Mouse (Mus musculus): Measurements from ENCODE around the gene Rapgef3. TPM values are rescaled to one million over a fixed set of nuclear protein-coding genes. Genes with fewer than 3 reads are reported as not detected.

Rapgef3 gene
- polyA plus RNA-seq, 1 experiment = 6.6 TPM

DNA sequence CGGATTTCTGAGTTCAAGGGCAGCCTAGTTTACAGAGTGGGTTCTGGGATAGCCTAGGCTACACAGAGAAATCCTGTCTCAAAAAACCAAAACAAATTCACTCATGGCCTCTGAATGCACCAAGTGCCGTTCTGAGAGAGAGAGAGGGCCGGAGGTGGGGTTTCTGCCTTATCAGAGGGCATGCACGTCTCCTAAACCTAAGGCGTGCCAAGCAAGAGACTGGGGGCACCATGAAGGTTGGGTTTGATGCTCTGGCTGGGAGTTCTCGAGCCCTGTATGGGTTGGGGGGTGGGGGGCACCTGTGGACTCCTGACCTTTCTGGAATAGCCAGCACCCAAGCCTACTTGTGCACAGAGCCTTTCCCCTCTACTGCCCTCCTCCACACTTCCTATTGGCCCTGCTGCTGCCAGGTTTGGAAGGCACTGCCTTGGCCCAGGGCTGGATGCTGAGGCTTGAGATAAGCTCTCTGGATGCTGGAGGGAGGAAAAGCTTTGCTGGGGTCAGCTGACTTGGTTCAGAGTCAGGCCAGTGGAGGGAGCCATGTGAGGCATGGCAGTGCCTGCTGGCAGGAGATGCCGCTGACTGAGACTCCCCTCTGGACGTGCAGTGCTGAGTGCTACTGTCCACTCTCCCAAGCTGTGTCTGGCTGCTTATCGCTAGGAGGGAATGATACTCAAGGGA, 18.1 kb upstream of the Rapgef3 start:
- Histone ChIP-seq H3K4me3 (ENCODE audit: insufficient read depth, low read depth, low read length) (no peak overlapping the region), H3K4me1 (ENCODE audit: control insufficient read depth, insufficient read depth, insufficient read length, low read length) (peaks cover 44% of the 10 kb centered on the region), H3K27ac (replicated peaks; ENCODE audit: low read depth, low read length) (0 out of 2 replicates have a peak overlapping the region, but pooled peaks have one; percentile 4)

DNA sequence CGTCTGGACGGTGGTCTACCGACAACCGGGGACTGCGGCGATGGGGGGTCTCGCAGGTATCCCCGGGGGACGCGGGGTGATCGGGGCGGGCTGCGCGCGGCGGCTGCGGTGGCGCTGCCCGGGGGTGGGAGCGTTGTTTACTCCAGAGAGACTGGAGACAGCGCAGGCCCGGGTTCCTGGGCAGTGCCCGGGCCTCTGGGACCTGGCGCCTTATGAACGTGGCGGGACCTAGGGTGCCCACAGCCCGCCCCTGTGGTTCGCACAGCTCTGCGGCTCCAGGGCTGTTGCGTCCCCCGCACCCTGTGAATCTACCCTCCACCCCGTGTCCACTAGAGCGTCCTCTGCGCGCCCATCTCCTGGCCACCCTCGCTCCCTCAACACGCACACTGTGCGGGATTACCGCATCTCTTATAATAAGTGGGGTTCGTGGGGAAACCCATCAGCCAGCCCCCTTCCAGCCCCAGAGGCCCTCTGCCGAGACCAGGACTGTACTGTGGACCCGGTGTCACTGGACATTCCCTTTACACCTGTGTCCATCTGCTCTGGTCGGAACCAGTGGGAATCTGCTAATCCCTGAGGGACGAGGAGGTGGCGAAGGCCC, 16.9 kb upstream of the Rapgef3 start:
- H3K27ac ChIP-seq (replicated peaks; ENCODE audit: low read depth, low read length) = no peak overlapping the region; the same call in 1 of the 2 replicates
- H3K4me3 ChIP-seq (ENCODE audit: insufficient read depth, low read depth, low read length) = peak overlapping the region; percentile 78
- peaks cover 45% of the 10 kb centered on the region for H3K4me1 ChIP-seq (ENCODE audit: control insufficient read depth, insufficient read depth, insufficient read length, low read length)

DNA sequence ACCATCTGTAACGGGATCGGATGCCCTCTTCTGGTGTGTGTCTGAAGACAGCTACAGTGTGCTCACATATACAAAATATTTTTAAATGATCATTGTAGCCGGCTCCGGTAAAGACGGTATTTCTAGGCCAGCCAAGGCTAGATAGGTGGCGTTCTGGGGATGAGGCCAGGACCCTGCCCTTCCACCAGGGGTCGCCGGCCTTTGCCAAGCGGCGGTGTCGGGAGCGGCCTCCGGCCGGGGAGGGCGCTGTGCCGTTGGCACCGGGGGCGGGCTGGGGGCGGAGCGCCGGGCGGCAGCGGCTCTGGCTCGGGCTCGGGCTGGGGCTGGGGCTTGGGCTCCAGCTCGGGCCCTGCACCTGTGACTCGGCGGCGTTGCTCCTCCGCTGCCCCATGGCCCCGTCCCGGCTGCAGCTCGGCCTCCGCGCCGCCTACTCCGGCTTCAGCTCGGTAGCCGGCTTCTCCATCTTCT, 16.4 kb upstream of the Rapgef3 start:
- peak overlapping the region; percentile 78 for H3K4me3 ChIP-seq (ENCODE audit: insufficient read depth, low read depth, low read length)
- peaks cover 44% of the 10 kb centered on the region for H3K4me1 ChIP-seq (ENCODE audit: control insufficient read depth, insufficient read depth, insufficient read length, low read length)
- no peak overlapping the region; the same call in 1 of the 2 replicates for H3K27ac ChIP-seq (replicated peaks; ENCODE audit: low read depth, low read length)

DNA sequence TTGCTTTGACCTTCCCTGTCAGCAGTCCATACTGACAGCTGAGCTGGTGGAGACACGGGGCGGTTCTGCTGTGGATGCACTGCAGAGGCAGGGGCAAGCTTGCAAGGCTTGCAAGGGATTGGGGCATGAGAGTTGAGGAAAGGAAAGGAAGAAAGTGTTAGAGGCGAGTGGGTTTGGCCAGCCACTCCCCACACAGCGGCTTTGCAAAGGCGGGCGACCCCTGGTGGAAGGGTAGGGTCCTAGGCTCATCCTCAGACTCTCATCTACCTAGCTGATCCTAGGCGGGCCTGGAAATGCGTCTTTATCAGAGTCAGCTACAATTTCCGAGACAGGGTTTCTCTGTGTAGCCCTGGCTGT, 15.0 kb upstream of the Rapgef3 start:
- Histone ChIP-seq H3K27ac (replicated peaks; ENCODE audit: low read depth, low read length) (peak overlapping the region; percentile 69), H3K4me1 (ENCODE audit: control insufficient read depth, insufficient read depth, insufficient read length, low read length) (peaks cover 38% of the 10 kb centered on the region), H3K4me3 (ENCODE audit: insufficient read depth, low read depth, low read length) (peak overlapping the region; percentile 43)

DNA sequence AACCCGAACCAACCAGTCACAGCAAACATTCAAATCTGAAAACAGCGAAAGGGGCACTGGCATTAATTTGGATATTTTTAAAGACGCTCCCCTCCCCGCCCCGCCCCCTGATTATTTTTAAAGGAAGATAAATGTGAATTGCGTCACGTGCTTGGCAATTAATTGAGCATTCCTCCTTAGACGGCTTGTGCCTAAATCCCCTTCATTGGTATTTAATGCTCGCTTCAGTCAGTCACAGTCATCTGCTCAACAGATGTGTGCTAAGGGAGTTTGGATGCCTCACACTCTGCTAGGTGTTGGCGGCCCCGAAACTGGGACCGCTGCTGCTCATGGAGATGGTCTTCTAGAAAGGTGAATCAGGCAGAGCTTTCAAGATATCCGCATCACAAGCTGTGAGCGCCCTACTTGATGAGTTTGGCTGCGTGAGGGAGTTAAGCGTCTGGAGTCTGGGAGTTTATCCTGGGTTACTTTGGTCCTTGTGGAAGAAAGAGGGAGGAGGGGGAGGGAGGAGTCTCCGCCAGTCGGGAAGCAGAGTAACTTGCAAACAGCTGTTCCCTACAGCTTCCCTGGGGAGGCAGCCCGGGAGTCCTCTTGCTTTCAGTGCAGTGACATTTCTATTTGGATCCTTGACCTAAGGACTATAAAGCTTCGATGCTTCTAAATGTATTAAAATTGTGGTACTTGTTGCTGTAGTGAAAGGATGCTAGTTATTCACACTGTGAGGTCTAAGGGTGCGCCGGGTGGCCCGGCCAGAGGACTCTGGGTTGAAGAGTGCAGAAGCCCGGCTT, 14.4 kb upstream of the Rapgef3 start:
- Histone ChIP-seq H3K27ac (replicated peaks; ENCODE audit: low read depth, low read length) (peak overlapping the region; percentile 69), H3K4me1 (ENCODE audit: control insufficient read depth, insufficient read depth, insufficient read length, low read length) (peaks cover 36% of the 10 kb centered on the region), H3K4me3 (ENCODE audit: insufficient read depth, low read depth, low read length) (peak overlapping the region; percentile 43)

DNA sequence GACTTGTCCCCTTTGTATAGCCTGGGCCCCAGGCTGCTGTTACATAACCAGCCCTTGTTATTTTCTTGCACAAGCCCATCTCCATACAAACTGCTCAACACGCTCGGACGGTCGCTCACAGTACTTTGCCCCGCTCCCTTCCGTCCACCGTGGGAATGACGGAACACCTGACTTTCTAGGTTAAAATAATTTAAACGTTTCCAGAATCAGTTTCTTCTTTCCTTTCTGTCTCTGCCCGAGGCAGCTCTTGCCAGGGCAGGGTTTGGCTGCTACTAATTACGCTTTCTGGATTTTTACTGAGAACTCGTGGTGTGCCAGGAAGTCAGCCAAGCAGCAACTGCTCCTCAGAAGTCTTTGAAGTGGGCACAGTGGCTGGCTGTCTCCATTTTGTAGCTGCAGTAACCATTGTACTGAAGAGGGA, 12.8 kb upstream of the Rapgef3 start:
- Histone ChIP-seq H3K27ac (replicated peaks; ENCODE audit: low read depth, low read length) (peak overlapping the region; percentile 84), H3K4me3 (ENCODE audit: insufficient read depth, low read depth, low read length) (no peak overlapping the region), H3K4me1 (ENCODE audit: control insufficient read depth, insufficient read depth, insufficient read length, low read length) (peaks cover 25% of the 10 kb centered on the region)

DNA sequence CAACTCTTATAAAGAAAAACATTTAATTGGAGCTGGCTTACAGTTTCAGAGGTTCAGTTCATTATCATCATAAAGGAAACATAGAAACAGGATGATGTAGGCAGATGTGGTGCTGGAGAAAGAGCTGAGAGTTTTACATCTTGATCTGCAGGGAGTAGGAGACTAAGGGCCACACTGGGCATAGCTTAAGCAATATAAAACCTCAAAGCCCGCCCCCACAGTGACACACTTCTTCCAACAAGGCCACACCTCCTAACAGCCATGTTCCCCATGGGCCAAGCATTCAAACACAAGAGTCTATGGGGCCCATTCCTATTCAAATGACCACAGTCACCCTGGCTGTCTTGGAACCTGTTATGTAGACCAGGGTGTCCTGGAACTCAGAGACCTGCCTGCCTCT, 11.8 kb upstream of the Rapgef3 start:
- Histone ChIP-seq H3K4me3 (ENCODE audit: insufficient read depth, low read depth, low read length) (no peak overlapping the region), H3K4me1 (ENCODE audit: control insufficient read depth, insufficient read depth, insufficient read length, low read length) (peaks cover 22% of the 10 kb centered on the region), H3K27ac (replicated peaks; ENCODE audit: low read depth, low read length) (no peak overlapping the region)

DNA sequence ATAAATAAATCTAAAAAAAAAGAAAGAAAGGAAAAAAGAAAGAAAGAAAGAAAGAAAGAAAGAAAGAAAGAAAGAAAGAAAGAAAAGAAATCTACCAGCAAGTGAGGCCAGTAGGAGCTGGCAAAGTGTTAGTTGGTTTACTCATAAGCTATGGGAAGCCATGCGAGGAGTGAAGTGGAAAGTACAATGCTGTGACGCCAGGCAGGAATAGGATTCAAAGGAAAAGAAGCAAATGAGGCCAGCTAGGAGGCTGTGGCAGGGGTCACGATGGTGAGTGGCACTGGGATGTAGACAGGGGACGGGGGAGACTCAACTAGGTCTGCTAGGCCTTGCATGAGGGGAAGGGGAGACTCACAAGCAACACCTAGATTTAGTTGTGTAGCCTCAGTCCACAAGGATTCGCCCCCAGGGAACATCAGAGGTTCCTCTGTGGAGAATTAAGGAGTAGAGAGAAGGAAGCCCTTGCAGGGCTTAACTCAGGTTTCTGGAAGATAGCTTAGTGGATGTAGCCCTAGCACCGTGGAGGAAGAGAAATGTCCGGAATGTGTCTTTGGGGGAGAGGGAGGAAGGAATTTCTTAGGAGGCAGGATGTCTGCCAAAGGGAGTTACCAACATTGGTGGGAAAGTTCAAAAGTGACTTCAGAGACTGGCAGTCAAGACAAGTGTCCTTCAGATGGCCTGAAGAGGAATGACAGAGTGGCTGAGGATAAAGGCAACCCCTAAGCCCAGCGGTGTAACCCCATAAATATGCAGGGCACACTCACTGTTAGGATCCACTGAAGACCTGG, 10.7 kb upstream of the Rapgef3 start, which contains the start of gene Slc48a1:
Gene Slc48a1 (plus strand): TSS at position 210 of the 788 bp plus-strand sequence.
- Histone ChIP-seq H3K4me3 (ENCODE audit: insufficient read depth, low read depth, low read length) (no peak within 1 kb of the TSS), H3K4me1 (ENCODE audit: control insufficient read depth, insufficient read depth, insufficient read length, low read length) (peaks cover 28% of the 10 kb centered on the region), H3K27ac (replicated peaks; ENCODE audit: low read depth, low read length) (peak within 1 kb of the TSS; percentile 93)

DNA sequence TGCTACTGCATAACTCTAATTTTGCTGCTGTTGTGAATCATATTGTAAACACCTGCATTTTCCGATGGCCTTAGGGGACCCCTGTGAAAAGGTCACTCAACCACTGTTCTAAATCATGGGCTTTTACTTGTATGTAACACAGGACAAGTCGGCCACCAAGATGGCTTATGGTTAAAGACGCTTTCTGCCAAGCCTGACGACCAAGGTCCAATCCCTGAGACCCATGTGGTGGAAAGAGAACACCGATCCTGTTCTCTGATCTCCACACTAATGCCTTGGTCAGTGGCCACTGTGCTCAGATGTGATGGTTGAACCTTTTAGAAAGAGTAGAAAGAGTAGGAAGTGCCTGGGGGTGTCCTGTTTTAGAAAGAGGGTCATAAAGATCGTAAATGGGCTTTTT, 9.1 kb upstream of the Rapgef3 start:
- Histone ChIP-seq H3K4me3 (ENCODE audit: insufficient read depth, low read depth, low read length) (no peak overlapping the region), H3K4me1 (ENCODE audit: control insufficient read depth, insufficient read depth, insufficient read length, low read length) (peaks cover 35% of the 10 kb centered on the region), H3K27ac (replicated peaks; ENCODE audit: low read depth, low read length) (peak overlapping the region; percentile 42)

DNA sequence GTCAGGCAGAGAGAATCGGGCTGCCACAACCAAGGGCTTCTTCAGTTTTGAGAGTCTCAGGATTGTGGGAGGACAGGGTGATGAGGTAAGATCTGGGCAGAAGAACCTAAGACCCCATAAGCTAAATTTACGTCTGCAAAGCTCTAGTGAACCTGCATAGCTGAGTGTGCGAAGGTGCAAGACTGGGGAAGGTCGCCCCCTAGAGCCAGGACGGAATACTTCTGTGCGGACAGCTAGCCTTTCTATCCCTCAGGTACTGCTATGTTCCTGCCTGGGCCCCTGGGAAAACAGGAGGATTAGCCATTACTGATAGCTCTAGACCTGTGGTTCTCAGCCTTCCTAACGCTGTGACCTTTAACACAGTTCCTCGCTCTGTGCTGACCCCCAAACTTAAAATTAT, 8.7 kb upstream of the Rapgef3 start:
- Histone ChIP-seq H3K4me1 (ENCODE audit: control insufficient read depth, insufficient read depth, insufficient read length, low read length) (peaks cover 35% of the 10 kb centered on the region), H3K27ac (replicated peaks; ENCODE audit: low read depth, low read length) (peak overlapping the region; percentile 42; the same call in 1 of the 2 replicates), H3K4me3 (ENCODE audit: insufficient read depth, low read depth, low read length) (no peak overlapping the region)

DNA sequence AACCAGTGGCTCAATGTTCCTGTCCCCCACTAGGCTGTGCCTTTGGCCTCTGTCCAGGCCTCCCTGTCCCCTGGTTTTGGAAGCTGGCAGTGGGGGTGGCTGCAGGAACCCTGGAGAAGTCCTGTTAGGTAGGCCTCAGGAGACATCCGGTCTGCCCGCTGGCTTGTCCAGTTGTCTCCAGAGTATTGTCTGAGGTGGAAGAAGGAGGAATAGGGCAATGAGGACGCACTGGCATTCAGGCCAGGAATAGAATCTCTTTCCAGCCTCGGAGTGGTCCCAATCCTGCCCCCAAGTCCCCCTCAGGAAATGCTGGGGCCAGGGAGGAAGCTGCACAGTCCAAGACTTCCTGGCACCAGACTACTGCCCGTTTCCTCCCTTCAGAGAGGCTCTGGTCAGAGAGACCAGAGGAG, 6.2 kb upstream of the Rapgef3 start:
- H3K4me3 ChIP-seq (ENCODE audit: insufficient read depth, low read depth, low read length) = no peak overlapping the region
- H3K27ac ChIP-seq (replicated peaks; ENCODE audit: low read depth, low read length) = peak overlapping the region; percentile 96
- H3K4me1 ChIP-seq (ENCODE audit: control insufficient read depth, insufficient read depth, insufficient read length, low read length) = peaks cover 35% of the 10 kb centered on the region

DNA sequence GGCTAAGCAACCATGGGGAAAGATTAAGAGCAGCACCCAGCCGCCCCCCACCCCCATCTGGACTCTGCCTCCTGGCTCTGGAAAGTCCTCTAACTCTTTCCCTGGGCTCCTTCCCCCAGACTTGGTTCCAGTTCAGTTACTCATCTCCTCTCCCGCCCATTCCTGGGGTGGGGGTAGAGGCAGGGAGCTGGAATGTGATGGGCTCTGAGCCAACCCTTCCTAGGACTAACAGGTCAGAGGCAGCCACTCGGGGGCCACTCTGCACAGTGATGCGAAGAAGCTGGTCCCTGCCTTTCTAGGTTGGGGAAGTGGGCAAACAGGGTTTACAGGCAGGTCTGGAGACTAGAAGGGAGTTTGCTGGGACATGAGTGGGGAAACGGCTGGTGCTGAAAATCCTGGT, 5.3 kb upstream of the Rapgef3 start:
- peak overlapping the region; percentile 96 for H3K27ac ChIP-seq (replicated peaks; ENCODE audit: low read depth, low read length)
- H3K4me1 ChIP-seq (ENCODE audit: control insufficient read depth, insufficient read depth, insufficient read length, low read length) = peaks cover 30% of the 10 kb centered on the region
- 0 out of 2 replicates have a peak overlapping the region, but pooled peaks have one; percentile 5 for H3K4me3 ChIP-seq (ENCODE audit: insufficient read depth, low read depth, low read length)

DNA sequence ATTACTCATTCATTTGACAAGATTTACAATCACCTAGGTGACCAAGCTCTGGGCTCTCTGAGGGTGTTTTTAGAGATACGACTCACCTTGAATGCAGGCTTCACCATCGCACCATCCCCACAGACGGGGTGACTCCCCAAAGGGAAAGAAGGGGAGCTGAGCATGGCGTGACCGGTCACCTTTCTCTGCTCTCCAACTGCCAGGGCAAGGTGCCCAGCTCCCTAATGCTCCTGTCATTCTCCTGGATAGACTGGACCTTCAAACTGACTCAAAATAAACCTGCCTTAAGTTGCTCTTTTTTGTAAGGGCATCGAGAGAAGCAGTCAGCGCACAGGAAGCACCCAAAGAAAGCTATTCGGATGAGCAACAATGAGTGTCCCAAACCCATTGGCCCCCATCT, 2.5 kb upstream of the Rapgef3 start:
- Histone ChIP-seq H3K4me3 (ENCODE audit: insufficient read depth, low read depth, low read length) (no peak overlapping the region), H3K27ac (replicated peaks; ENCODE audit: low read depth, low read length) (no peak overlapping the region), H3K4me1 (ENCODE audit: control insufficient read depth, insufficient read depth, insufficient read length, low read length) (peaks cover 25% of the 10 kb centered on the region)

DNA sequence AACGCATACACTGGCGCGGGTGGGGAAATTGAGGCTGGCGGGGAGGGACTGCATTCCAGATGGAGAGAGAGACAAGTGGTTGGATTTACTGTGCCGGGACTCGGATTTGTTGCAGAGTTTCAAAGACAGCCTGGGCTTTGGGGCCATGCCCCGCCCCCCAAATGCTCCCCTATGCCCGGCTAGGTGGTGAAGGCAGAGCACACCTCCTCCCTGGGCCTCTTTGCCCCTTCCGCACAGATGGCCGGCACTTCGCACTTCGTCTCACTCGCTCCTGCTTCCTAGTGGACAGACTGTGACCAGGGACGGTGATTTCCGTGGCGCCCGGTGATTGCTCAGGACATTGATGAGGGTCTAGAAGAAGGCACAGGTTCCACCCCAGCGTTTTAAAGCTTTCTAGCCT, 420 bp upstream of the Rapgef3 start:
- H3K4me1 ChIP-seq (ENCODE audit: control insufficient read depth, insufficient read depth, insufficient read length, low read length) = peaks cover 16% of the 10 kb centered on the region
- peak overlapping the region; percentile 93 for H3K4me3 ChIP-seq (ENCODE audit: insufficient read depth, low read depth, low read length)
- peak overlapping the region; percentile 100 for H3K27ac ChIP-seq (replicated peaks; ENCODE audit: low read depth, low read length)

Data from brown adipose tissue, adult 24 weeks (tissue).